Mouse (Mus musculus) retina, postnatal 1 day (tissue): ENCODE measurements at regions not wholly inside any gene's neighbourhood (a gene's known extent, or its start where the extent isn't known, plus 50 kb on each side); places are given as distances from the start of the nearest gene placed in this dataset.

Source experiments
- DNase-seq: peaks from one replicate; pipeline ENCODE4 v3.0.0-alpha.2; 2012

DNA sequence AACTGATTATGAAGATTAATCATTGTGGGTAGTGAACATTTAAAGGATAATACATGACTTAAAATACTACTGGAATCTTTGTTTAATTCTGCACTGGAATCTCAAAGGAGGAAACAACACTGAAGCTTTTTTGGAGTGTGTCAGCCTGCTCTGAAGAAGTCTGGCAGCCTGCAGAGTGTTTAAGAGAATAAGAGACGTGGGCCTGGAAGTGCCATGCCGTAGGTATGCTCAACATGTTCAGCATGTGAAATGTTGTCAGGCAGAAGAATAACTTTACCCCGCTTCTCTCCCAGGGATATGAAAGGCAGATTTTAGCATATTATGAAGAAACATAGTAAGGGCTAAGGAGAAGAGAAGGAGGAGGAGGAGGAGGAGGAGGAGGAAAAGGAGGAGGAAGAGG is 189.6 kb upstream of the Nrp1 start:
- DNase-seq = no peak

DNA sequence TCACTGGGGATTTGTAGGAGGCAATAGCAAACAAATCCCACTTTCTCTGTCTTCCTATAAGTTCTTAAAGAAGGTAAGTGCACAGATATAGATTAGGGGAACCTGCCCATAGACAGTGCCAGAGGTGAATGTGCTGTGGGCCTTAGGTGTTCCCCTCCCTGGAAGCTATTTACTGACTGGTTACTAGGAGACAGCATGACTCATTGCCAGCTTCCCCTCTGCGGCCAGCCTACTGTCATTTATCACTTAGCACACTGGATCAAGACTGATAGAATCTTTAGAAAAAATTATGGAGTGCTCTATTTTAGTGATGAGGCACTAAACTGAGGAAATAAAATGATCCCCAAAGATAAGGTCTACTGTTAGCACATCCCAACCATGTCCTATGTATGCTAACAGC is 187.3 kb upstream of the Nrp1 start:
- DNase-seq = no peak

- DNase-seq = no peak
Observed at GRCm38 (mm10) chr8:128180214-128180613, 178.2 kb upstream of the Nrp1 start.

DNA sequence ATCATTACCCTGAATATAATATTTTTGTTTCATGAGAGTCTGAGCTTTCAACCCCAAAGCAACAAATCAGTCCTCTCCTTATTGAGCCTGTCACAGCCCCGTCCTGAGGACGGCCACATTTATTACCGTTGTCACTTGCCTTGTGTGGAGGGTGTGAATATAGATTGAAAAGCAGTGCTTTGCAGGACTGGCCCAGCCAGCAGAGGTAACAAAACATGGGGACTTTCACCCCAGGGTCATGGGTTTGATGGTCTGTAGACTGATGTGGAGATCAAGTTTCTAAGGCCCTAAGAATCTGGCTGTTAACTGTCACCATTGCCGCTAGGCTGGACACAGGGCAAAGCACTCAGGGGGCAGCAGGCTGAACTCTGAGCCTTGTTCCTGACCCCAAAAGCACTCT is 175.3 kb upstream of the Nrp1 start:
- no peak for DNase-seq

DNA sequence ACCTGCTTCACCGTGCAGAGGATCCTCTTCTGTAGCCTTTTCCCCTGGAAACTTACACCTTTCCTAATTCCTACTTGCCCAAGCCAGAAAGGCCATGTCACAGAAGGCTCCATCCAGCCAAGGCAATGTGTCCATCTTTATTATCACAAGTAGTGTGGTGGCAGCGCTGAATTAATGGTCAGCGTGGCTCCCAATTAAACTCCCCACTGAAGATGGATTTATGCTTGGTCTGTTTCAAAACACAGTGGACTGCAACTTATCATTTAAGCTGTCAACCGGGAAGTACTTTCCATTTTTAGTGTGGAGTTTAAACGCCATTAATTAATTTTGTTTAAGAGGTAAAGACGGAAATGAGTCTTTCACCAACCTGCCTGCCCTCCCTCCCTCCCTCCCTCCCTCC is 170.1 kb upstream of the Nrp1 start:
- no peak for DNase-seq

DNA sequence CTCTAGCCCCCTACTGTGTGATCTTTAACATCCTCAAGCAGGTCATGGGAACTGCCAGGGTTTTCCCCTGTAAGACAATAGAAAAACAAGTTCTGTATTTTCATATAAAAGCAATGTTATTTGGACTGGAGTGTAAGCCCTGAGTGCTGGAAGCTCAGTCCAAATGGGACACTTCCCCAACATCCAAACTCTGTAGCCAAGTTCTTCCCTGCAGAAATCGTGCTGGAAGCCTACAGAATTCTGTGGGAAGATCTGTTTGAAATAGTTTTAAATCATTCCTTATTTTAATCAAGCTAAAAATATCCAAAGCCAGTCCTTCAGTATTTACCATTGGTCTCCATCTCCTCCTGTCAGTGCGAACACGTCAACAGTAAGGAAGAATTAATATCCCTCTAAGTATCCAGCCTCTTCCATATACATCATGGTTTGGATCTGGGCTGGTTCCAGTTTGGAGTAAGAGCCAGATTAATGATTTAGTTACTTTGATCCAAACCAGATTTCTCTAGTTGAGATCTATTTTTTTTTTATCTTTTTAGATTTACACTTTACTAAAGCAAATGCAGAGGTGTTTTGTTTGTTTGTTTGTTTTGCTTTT is 165.0 kb upstream of the Nrp1 start:
- no peak for DNase-seq

DNA sequence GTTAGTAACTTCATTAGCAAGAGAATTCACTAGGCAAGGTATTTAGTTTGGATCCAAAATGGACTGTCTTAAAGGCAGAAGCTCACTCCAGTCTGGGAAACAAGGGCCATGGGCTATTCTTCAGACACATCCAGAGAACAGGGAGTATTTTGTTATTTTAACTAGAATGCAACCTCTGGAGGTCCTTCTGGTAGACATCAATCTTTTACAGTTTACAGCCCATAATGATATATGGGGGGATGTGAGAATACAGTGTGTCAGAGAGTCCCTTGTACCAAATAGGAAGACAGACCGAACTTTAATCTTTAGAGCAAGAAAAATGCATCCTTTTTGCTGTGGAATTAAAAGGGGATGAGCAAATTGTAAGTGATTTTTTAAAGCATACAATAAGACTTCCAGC is 157.6 kb upstream of the Nrp1 start:
- no peak for DNase-seq

DNA sequence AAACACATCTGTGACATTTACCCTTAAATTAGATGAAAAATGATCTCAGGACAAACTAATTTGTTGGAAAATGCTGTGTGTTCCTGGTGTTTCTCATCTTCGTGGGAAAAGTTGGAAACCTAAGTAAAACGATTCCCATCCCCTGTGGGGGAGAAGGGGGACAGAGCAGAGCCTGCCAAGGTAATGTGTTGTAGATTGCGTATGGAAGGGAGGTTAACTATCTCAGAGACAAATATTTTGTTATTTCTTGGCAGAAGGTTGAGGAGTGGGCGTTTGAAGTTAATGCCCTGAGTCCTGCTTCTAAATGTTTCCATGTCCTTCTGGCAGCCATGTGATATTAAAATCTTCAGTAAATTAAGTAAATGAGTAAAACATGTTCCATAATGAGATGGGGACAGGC is 156.8 kb upstream of the Nrp1 start:
- DNase-seq = no peak

DNA sequence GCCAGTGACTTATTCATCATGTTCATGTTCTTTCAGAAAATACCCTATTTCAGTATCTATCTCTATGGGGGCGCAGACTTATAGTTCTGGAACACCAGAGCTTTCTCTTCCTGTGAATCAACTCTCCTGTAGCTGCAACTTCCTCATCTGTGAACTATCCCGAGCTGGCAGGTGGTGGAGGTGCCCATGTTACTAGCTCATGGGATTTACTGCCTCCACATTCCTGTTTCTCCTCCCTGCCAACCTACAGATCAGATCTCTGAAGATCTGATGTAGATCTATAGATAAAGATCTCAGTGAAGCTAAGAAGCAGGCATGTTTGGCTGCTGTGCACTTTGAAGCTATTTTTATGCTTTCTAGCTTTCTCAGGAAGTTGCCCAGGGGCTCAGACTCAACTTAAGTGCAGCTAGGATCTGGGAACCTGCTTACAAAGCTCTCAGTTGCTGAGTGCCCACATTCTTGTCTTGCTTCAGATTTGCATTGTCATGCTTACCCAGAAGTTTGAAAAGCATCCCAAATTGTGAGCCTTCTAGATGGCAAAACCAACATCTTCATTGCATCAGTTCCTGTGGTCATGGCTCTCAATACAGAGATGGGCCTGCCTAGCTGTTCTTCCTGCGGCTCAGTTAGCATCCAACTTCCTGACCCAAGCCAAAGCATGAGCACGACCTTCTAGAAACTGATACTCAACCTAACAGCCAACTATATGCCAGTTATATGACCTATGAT is 156.1 kb upstream of the Nrp1 start:
- DNase-seq = no peak

DNA sequence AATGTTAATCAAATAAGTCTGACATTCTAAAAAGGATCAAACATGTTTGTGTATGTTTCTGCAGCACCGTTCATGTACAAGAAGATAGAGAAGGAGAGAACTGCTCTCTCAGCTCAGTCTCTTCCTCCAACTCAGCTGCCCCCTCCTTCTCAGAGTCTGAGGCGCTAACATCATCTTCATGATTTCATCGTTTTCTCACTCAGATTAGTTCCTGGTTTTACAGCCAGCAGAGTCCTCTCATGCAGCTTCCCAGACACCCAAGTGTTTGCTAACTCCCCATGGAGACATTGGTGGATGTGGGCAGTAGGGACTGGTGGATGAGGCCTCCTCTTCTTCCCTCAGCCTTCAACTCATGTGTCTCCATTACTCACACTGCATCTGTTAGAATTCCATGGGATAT is 153.6 kb upstream of the Nrp1 start:
- no peak for DNase-seq

DNA sequence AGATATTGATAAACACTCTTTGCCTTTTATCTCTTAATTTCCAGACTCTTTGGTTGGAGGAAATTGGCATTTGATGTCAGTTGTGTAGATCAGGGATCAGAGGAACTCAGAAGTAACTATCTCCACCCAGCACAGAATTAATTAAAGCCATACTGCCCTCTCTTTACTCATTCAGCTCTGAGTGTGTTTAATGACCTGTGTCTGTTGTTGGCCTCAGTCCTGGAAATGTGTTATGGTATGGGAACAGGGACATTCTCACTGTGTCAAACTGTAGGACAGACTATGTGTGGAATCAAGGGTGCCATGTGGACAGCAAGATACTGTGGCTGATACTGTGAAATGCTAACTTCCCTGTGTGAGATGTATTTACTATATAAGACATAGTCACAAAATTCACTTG is 151.3 kb upstream of the Nrp1 start:
- no peak for DNase-seq

GRCm38 (mm10) chr8:128210761-128211160 is 147.6 kb upstream of the Nrp1 start:
- DNase-seq = no peak

DNA sequence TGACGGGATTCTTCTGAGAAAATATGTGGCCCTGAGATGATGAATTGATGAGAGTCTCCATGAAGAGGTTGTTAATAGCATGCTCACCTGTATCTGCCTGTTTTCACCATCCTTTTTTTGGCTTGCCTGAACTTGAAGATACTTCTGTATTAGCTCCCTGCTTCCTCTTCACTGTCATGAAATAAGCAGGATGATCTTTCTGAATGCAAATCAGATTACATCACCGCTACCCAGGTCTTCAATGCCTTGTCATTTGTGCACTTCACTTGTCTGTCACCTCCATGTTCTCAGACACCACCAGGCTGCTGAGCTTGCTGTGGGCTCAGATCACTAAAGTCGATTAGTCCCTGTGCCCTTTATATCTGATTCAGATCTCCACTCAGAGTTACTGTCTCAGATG is 146.2 kb upstream of the Nrp1 start:
- DNase-seq = no peak

GRCm38 (mm10) chr8:128214256-128214655 is 144.1 kb upstream of the Nrp1 start:
- DNase-seq = no peak

DNA sequence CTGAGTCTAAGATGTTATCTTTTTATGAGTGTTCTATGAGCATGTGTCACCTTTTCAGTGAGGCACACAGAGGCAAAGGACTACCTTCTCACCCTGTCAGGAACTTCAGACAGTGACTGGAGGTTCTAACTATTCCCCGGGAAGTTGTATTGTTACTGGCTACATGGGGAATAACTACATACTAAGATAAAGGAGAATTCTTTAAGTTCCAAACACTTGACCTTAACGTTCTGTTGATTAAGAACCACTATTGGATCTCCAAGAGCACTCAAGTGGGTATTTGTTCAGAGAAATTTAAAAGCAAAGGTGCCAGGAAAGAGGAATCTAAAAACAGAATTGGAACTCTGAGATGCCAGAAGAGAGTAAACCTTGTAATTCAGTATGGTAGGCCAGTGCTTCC is 139.5 kb upstream of the Nrp1 start:
- DNase-seq = no peak

DNA sequence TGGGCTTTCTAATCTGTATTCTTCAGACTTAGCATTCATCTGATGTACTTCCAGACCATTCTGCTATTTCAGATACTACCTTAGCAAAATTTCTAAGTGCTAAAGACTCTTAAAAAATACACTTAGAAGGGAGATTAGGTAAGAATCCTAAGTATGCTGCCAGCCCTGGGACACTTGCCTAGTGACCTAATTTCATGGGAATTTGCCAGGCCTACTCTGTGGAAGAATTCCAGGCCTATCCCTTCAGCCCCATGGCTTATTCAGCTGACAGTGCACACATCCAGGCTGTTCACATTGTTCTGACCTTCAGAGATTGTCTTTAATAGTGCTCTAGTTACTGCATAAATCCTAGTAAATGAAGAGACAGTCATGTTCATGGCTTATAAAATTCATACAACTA is 138.9 kb upstream of the Nrp1 start:
- DNase-seq = peak; percentile 34

- DNase-seq = no peak
Observed at GRCm38 (mm10) chr8:128223092-128223491, 135.3 kb upstream of the Nrp1 start.

DNA sequence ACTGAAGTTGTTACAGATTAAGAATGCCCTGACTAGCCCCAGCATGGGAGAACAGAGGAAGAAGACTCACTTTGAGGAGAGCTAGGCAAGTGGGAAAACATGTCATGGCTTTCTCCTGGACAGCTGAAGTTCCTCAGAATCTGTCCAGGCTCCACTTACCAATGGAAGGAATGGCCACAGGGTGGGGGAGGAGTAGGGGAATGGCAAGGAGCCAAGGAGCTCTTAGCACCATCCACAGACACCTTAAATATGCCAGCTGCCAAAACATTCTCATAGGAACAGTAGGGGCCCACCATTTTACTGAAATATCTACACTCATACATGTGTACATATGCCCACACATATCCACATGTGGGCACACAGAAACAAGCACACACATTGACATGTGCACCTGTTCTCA is 134.9 kb upstream of the Nrp1 start:
- no peak for DNase-seq

DNA sequence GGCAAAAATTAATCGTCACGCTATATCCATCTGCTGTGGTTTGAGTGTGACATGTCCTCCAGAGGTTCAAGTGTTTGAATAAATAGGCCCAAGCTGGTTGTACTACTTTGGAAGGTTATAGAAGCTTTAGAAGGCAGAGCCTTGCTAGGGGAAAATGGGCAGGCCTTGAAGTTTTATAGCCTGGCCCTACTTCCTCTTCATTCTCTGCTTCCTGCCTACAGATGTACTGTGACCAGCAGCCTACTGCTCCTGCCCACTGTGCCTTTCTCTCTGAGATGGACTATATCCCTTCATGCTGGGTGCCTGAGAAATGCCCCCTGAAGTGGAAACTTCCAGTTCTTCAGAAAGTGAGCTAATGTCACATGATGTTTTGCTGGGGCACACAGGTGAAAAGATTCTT is 133.3 kb upstream of the Nrp1 start:
- DNase-seq = no peak

DNA sequence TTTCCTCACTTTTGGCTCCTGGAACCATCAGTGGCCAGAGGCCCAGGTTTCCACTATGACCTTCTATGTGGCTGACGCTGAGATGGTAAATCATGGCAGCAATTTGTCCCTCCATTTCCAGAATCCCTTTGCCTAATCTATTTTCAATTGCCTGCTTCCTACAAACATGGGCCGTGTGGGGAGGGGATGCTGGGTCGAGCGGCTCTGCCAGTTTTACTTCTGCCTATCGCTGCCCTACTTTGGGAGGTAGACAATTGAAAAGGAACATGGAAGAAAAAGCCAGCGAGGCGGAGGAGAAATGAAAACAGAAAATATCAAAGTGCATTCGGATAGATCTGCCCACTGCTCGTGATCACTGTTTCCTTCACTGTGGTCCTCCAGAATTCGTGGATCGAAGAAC is 123.3 kb upstream of the Nrp1 start:
- DNase-seq = no peak

DNA sequence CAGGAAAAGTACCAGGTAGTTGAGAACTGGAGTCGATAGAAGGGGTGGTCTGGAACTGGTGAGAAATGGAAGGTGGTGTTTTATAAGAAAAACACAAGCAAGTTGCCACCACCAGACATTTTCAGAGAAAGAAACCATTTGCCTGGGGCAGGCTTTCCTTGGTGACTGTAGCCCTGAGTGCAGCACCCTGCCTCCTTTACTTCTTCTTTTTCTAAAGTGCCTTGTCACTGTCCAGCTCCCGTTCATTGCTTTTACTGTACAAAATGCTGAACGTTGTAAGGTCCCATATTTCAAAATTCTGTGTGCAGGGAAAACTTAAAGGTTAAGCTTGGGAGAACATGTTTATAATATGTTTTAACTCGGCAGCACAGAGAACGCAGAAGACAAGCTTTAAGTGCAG is 122.9 kb upstream of the Nrp1 start:
- DNase-seq = no peak

- DNase-seq = no peak
Observed at GRCm38 (mm10) chr8:128236097-128236496, 122.3 kb upstream of the Nrp1 start.

- no peak for DNase-seq
Observed at GRCm38 (mm10) chr8:128238948-128239347, 119.5 kb upstream of the Nrp1 start.

DNA sequence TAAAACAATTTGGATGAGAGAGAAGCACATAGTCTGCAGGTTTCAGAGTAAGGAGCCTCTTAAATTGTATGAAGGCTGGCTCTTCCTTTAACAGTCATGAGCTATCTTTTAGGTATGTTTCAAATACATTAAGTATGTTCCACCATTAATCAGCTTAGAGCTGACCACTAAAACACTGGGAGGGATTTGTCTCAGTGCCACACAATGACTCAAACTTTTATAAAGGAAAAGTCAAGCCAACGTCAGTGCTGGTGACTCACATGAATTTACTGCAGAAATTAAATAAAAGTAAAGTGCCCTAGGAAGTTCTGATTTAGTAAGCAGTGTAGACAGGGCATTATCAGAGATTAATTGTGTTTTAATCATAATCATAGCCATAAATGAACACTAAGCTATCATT is 118.6 kb upstream of the Nrp1 start:
- DNase-seq = no peak

DNA sequence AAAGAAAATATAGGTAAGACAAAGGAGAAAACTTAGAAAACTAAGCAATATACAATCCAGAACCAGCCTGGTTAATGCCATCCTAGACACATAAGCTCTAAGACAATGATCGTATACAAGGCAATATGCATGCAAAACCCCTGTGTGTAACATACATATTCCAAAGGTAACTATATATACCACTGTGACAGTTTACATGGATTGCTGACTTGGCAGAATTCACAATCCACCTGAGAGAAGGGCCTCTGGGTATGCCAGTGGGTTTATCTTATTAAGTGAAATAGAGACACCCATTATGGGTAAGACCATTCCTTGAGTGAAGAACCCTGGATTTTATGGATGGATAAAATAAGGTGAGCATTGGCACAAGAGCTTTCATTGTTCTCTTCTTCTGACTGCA is 117.2 kb upstream of the Nrp1 start:
- no peak for DNase-seq
